Mouse (Mus musculus) CH12.LX (cell line): ENCODE results near the gene Gm49318. TPM values are rescaled to one million over a fixed set of nuclear protein-coding genes. Genes with fewer than 3 reads are reported as not detected.

Experiments
- DNase-seq: peaks from one replicate; pipeline ENCODE4 v3.0.0-alpha.2; 2013; ENCODE audit errors: extremely low read depth
- H3K27ac ChIP-seq: 2 replicates; pipeline ENCODE4 v1.5.1; 2012; ENCODE audit warnings: low read depth, mild to moderate bottlenecking, control low read depth, moderate library complexity; ENCODE audit not compliant: insufficient read depth
- H3K27me3 ChIP-seq: replicated peaks from 2 replicates; pipeline ENCODE3; 2012; ENCODE audit warnings: inconsistent platforms
- H3K36me3 ChIP-seq, 2 experiments: replicated peaks in 1 of 2; 2 replicates each; pipeline versions ENCODE3 to v1.6.1; 2012; ENCODE audit warnings: inconsistent platforms in 1 of 2, low read length in 1 of 2, mild to moderate bottlenecking in 1 of 2, mixed read lengths in 1 of 2, moderate library complexity in 1 of 2; ENCODE audit not compliant: control insufficient read depth in 1 of 2, insufficient read depth in 1 of 2
- H3K4me1 ChIP-seq, 2 experiments: 2 replicates each; pipeline ENCODE4 v1.6.1; 2012; ENCODE audit warnings: inconsistent platforms in 1 of 2, moderate library complexity in 1 of 2; ENCODE audit not compliant: insufficient read depth in 2 of 2, control insufficient read depth in 1 of 2
- H3K4me2 ChIP-seq: 2 replicates; pipeline ENCODE4 v1.6.1; 2012; ENCODE audit warnings: low read depth, mild to moderate bottlenecking, control low read depth; ENCODE audit not compliant: poor library complexity, insufficient read depth, severe bottlenecking
- H3K4me3 ChIP-seq, 3 experiments: fragments of 150-350 bp in 1 of 3; sonication (generic) in 1 of 3; replicated peaks in 1 of 3; 2 replicates each; pipeline versions ENCODE3 to v1.5.1; 2011 to 2012; ENCODE audit warnings: low read depth in 2 of 3, low read length in 2 of 3, mild to moderate bottlenecking in 2 of 3, moderate library complexity in 2 of 3, control low read depth in 1 of 3, improper control_type of control experiment in 1 of 3, inconsistent platforms in 1 of 3, mixed read lengths in 1 of 3; ENCODE audit not compliant: poor library complexity in 1 of 3
- H3K79me2 ChIP-seq: replicated peaks from 2 replicates; pipeline ENCODE4 v1.6.1; 2012; ENCODE audit warnings: mild to moderate bottlenecking, moderate library complexity; ENCODE audit not compliant: control insufficient read depth, poor library complexity, insufficient read depth, severe bottlenecking; ENCODE audit errors: extremely low read depth
- H3K9ac ChIP-seq: 2 replicates; pipeline ENCODE4 v1.6.1; 2012; ENCODE audit warnings: low read depth, mild to moderate bottlenecking, control low read depth, moderate library complexity; ENCODE audit not compliant: insufficient read depth
- H3K9me3 ChIP-seq: replicated peaks from 2 replicates; pipeline ENCODE3; 2012; ENCODE audit warnings: low read length, inconsistent platforms, mixed read lengths
- BHLHE40 ChIP-seq: IDR thresholded peaks from 2 replicates; pipeline ENCODE4 v1.6.1; 2011; ENCODE audit warnings: mild to moderate bottlenecking, low read depth, low read length, improper control_type of control experiment
- CTCF ChIP-seq, 2 experiments: IDR thresholded peaks in 1 of 2; conservative IDR thresholded peaks in 1 of 2; 2 replicates each; pipeline ENCODE4 v1.5.1; 2011 to 2012; ENCODE audit warnings: low read depth in 2 of 2, low read length in 2 of 2, improper control_type of control experiment in 1 of 2, inconsistent platforms in 1 of 2, mild to moderate bottlenecking in 1 of 2, moderate library complexity in 1 of 2
- ELF1 ChIP-seq: IDR thresholded peaks from 2 replicates; pipeline ENCODE4 v1.6.1; 2014; ENCODE audit warnings: low read depth, mild to moderate bottlenecking, inconsistent platforms, low read length, improper control_type of control experiment
- EP300 ChIP-seq: IDR thresholded peaks from 2 replicates; pipeline ENCODE4 v1.6.1; 2011; ENCODE audit warnings: low read length, improper control_type of control experiment
- GABPA ChIP-seq: IDR thresholded peaks from 2 replicates; pipeline ENCODE4 v1.6.1; 2012; ENCODE audit warnings: low read depth, low read length, improper control_type of control experiment, inconsistent platforms; ENCODE audit not compliant: insufficient replicate concordance
- IRF4 ChIP-seq: IDR thresholded peaks from 2 replicates; pipeline ENCODE4 v1.6.1; 2014; ENCODE audit warnings: low read depth, mild to moderate bottlenecking, inconsistent platforms, low read length, improper control_type of control experiment
- JUN ChIP-seq: IDR thresholded peaks from 2 replicates; pipeline ENCODE4 v1.6.1; 2011; ENCODE audit warnings: low read depth, mild to moderate bottlenecking, low read length, improper control_type of control experiment, moderate library complexity; ENCODE audit not compliant: insufficient read depth
- KAT2A ChIP-seq: IDR thresholded peaks from 2 replicates; pipeline ENCODE4 v1.6.1; 2012; ENCODE audit warnings: low read length, improper control_type of control experiment, inconsistent platforms; ENCODE audit not compliant: insufficient replicate concordance
- MAFK ChIP-seq: IDR thresholded peaks from 2 replicates; pipeline ENCODE4 v1.6.1; 2011; ENCODE audit warnings: low read length, improper control_type of control experiment; ENCODE audit not compliant: insufficient replicate concordance
- MAX ChIP-seq: IDR thresholded peaks from 2 replicates; pipeline ENCODE4 v1.6.1; 2011; ENCODE audit warnings: low read length, improper control_type of control experiment
- MAZ ChIP-seq: IDR thresholded peaks from 2 replicates; pipeline ENCODE4 v1.6.1; 2012; ENCODE audit warnings: low read depth, mild to moderate bottlenecking, inconsistent platforms, low read length, improper control_type of control experiment, moderate library complexity
- MEF2A ChIP-seq: IDR thresholded peaks from 2 replicates; pipeline ENCODE4 v1.6.1; 2014; ENCODE audit warnings: low read depth, mild to moderate bottlenecking, inconsistent platforms, low read length, improper control_type of control experiment, borderline replicate concordance
- POLR2A ChIP-seq: IDR thresholded peaks from 2 replicates; pipeline ENCODE4 v1.6.1; 2011; ENCODE audit warnings: low read depth, mild to moderate bottlenecking, improper control_type of control experiment, low read length
- RAD21 ChIP-seq: IDR thresholded peaks from 2 replicates; pipeline ENCODE4 v1.6.1; 2011; ENCODE audit warnings: low read depth, mild to moderate bottlenecking, low read length, improper control_type of control experiment, moderate library complexity
- RCOR1 ChIP-seq: conservative IDR thresholded peaks from 2 replicates; pipeline ENCODE4 v1.6.1; 2012; ENCODE audit warnings: low read depth, mild to moderate bottlenecking, inconsistent platforms, low read length, improper control_type of control experiment
- SMC3 ChIP-seq: IDR thresholded peaks from 2 replicates; pipeline ENCODE4 v1.6.1; 2011; ENCODE audit warnings: low read depth, low read length, improper control_type of control experiment
- UBTF ChIP-seq: IDR thresholded peaks from 2 replicates; pipeline ENCODE4 v1.6.1; 2012; ENCODE audit warnings: low read depth, mild to moderate bottlenecking, inconsistent platforms, low read length, improper control_type of control experiment, moderate library complexity
- USF2 ChIP-seq: conservative IDR thresholded peaks from 2 replicates; pipeline ENCODE4 v1.6.1; 2011; ENCODE audit warnings: low read depth, low read length, improper control_type of control experiment
- dilution Hi-C: fragments of 300-500 bp; cut with MboI; formaldehyde crosslinking; loops from 2 replicates; pipeline ENCODE4 v1.14.3; 2020; ENCODE audit warnings: low sequenced_read_pairs; ENCODE audit not compliant: extremely low pct_unique_long_range_greater_than_20kb, extremely low pct_ligation_motif_present
- in situ Hi-C: fragments of 300-500 bp; cut with MboI; formaldehyde crosslinking; loops from 3 replicates; pipeline ENCODE4 v1.14.3; 2019; ENCODE audit warnings: low sequenced_read_pairs, low pct_ligation_motif_present, low pct_unique_long_range_greater_than_20kb, mixed read lengths
- polyA plus RNA-seq: library from polyadenylated mRNA; unstranded; fragments of >175 nt; gene quantifications from 2 replicates; pipeline ENCODE4 v1.2.1, GENCODE M21; 2012; ENCODE audit warnings: low read depth; ENCODE audit not compliant: insufficient read length
- total RNA-seq, 2 experiments: library from RNA; depleted of rRNA; stranded (reverse); fragments of 300-350 nt in 1 of 2; fragments of >200 nt in 1 of 2; gene quantifications; 2 replicates each; pipeline ENCODE4 v1.2.3; 2012 to 2014

Gene Gm49318
- total and polyA plus RNA-seq, 3 experiments, result not detected

- no peak overlapping the region for H3K4me3 ChIP-seq
- H3K4me2 ChIP-seq, result no peak overlapping the region
- no peak overlapping the region for H3K9ac ChIP-seq
- H3K27me3 ChIP-seq, result peaks cover 5% of the 10 kb centered on the region
- TF ChIP-seq SMC3 (no peak), UBTF (no peak)
- peaks cover 0 to 8% of the 10 kb centered on the region in 2 experiments; a peak in 2 of 4 replicates for H3K4me1 ChIP-seq
- no peak for DNase-seq
- H3K27ac ChIP-seq, result no peak overlapping the region
- peaks cover 3% of the 10 kb centered on the region; the same call in 1 of the 2 replicates for H3K79me2 ChIP-seq
- dilution Hi-C loops, result no loop called here
- in situ Hi-C loops, result no loop called here
- H3K36me3 ChIP-seq, result no peaks in the 10 kb centered on the region
- H3K9me3 ChIP-seq, result no peaks in the 10 kb centered on the region
Observed at GRCm38 (mm10) chr9:22089281-22089680, 18.2 kb upstream of the Gm49318 start.

- no peaks in the 10 kb centered on the region for H3K27me3 ChIP-seq
- H3K9me3 ChIP-seq, result no peaks in the 10 kb centered on the region
- TF ChIP-seq USF2 (no peak), MEF2A (no peak), JUN (no peak), ELF1 (no peak), MAZ (no peak), RCOR1 (no peak), IRF4 (no peak), RAD21 (no peak), GABPA (no peak), MAFK (no peak)
- no peak for DNase-seq
- H3K27ac ChIP-seq, result no peak overlapping the region
- H3K4me2 ChIP-seq, result no peak overlapping the region
- in situ Hi-C loops (no loop called here), dilution Hi-C loops (no loop called here)
- no peak overlapping the region for H3K9ac ChIP-seq
- no peak overlapping the region for H3K4me3 ChIP-seq
- H3K79me2 ChIP-seq, result peaks cover 3% of the 10 kb centered on the region; the same call in 1 of the 2 replicates
- peaks cover 0 to 18% of the 10 kb centered on the region in 2 experiments; a peak in 2 of 4 replicates for H3K4me1 ChIP-seq
- peaks cover 0 to 18% of the 10 kb centered on the region in 2 experiments for H3K36me3 ChIP-seq
Observed at GRCm38 (mm10) chr9:22087034-22087618, 16.1 kb upstream of the Gm49318 start.

GRCm38 (mm10) chr9:22086012-22086411 is 15.0 kb upstream of the Gm49318 start:
- peaks cover 3% of the 10 kb centered on the region; the same call in 1 of the 2 replicates for H3K79me2 ChIP-seq
- H3K9ac ChIP-seq, result peak overlapping the region; percentile 74
- dilution Hi-C loops, result no loop called here
- peaks cover 0 to 23% of the 10 kb centered on the region in 2 experiments for H3K36me3 ChIP-seq
- H3K27me3 ChIP-seq, result no peaks in the 10 kb centered on the region
- TF ChIP-seq EP300 (no peak), RCOR1 (no peak), POLR2A (no peak), RAD21 (no peak), CTCF (conservative IDR thresholded peaks at IDR 0.05 in 1 of 2, IDR thresholded peaks at IDR 0.05 in 1 of 2; ENCODE audit: low read depth in 2 of 2, low read length in 2 of 2) (no peak), KAT2A (no peak), BHLHE40 (no peak), MAX (no peak), MAZ (no peak)
- TF ChIP-seq, all 38 proteins: peak for 0
- H3K4me3 ChIP-seq, result peak overlapping the region; percentile 74 to 98 (median 96)
- no peak for DNase-seq
- H3K4me2 ChIP-seq, result peak overlapping the region; percentile 41
- peaks cover 0 to 18% of the 10 kb centered on the region in 2 experiments; a peak in 2 of 4 replicates for H3K4me1 ChIP-seq
- H3K27ac ChIP-seq, result no peak overlapping the region
- in situ Hi-C loops, result no loop called here
- H3K9me3 ChIP-seq, result no peaks in the 10 kb centered on the region
